Mouse (Mus musculus): Measurements from ENCODE around the gene Slc9a9. TPM values are rescaled to one million over a fixed set of nuclear protein-coding genes. Genes with fewer than 3 reads are reported as not detected.

Gene Slc9a9
- polyA plus RNA-seq, 1 experiment from 2014 or later, result 8.5 TPM

DNA sequence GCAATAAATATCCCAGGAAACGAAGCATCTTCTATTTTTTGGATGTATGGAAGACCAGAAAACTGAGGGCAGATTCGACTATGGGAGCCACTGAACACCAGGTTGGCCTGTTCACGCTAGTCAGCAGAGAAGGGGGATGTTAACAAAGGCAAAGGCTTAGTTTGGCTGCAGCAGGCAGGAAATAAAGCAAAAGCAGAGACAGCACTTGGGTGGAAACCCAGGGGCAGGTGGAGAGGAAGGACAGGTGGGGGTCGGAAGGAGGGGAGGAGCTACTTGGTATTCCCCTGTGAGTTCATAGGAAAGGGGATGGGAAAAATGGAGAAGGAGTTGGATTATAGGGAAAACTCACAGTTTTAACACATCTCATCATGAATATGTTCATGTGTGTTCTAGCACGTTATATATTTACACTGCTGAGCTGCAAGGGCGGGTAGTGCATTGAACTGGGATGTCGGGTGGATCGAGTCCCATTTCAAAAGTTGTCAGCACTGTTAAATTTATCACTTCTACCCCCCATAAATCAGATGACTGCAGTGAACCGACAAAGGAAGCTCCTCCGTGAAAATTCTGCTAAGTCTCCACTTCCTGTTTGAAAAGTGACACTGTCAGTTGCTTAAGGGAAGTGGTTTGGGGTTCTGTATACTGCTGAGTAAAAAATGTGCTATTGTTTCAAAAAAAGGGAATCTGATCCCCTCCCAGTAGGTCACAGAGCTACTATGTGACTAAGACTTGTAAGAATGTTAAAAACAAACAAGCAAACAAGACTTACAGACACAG, 21.8 kb downstream of the Slc9a9 start:
- Histone ChIP-seq H3K4me2 (ENCODE audit: low read depth, low read length) (no peak overlapping the region), H3K4me3 (ENCODE audit: low read depth, low read length) (no peak overlapping the region), H3K27ac (ENCODE audit: low read depth, low read length) (no peak overlapping the region), H3K9ac (replicated peaks; ENCODE audit: low read depth, low read length) (no peak overlapping the region), H3K9me3 (ENCODE audit: control insufficient read depth, low read length) (no peaks in the 10 kb centered on the region), H3K27me3 (ENCODE audit: control insufficient read depth, insufficient read depth, low read length) (no peaks in the 10 kb centered on the region), H3K36me3 (ENCODE audit: control insufficient read depth, insufficient read depth, low read length) (no peaks in the 10 kb centered on the region), H3K4me1 (ENCODE audit: control insufficient read depth, insufficient read depth, low read length) (no peaks in the 10 kb centered on the region)
- WGBS, result 32% methylated on average over 10 of the region's 10 CpGs
- ATAC-seq (ENCODE audit: low read depth), result no peak

DNA sequence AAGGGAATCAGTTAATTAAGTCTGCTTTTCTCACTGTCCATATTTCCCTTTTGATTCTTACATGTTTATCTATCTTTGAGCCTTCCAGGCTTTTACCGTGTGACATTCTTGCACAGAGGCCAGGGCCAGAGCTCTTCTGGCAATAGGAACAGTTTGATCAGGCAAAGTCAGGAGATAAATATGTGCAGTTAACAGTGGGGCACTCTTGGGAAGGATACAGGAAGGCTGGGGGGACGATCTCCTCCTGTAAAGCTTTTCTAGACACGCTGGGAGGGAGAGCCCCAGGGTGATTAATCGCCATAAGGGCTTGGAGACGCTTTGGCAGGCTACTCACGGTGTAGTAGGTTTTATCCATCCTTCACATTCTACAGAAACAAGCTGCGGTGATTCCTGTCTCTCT, 22.4 kb downstream of the Slc9a9 start:
- Histone ChIP-seq H3K4me1 (ENCODE audit: control insufficient read depth, insufficient read depth, low read length) (no peaks in the 10 kb centered on the region), H3K4me2 (ENCODE audit: low read depth, low read length) (no peak overlapping the region), H3K27me3 (ENCODE audit: control insufficient read depth, insufficient read depth, low read length) (no peaks in the 10 kb centered on the region), H3K4me3 (ENCODE audit: low read depth, low read length) (no peak overlapping the region), H3K9me3 (ENCODE audit: control insufficient read depth, low read length) (no peaks in the 10 kb centered on the region), H3K27ac (ENCODE audit: low read depth, low read length) (no peak overlapping the region), H3K9ac (replicated peaks; ENCODE audit: low read depth, low read length) (no peak overlapping the region), H3K36me3 (ENCODE audit: control insufficient read depth, insufficient read depth, low read length) (no peaks in the 10 kb centered on the region)
- ATAC-seq (ENCODE audit: low read depth), result no peak
- 31% methylated on average over 7 of the region's 7 CpGs for WGBS

DNA sequence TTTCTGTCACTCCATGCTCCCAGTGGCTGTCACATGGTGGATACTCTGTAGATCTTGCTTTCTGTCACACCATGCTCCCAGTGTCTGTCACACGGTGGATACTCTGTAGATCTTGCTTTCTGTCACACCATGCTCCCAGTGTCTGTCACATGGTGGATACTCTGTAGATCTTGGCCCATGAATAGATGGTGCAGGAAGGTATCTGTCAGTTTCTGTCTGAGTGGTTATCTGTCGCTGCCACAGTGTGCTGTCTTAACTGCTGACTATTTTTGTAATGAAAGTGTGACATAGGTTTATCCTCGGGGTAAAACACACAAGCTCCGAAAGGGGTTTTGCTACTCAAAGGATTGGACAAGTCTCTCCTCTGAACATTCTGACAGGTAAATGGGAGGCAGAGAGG, 24.5 kb downstream of the Slc9a9 start:
- no peak overlapping the region for H3K9ac ChIP-seq (replicated peaks; ENCODE audit: low read depth, low read length)
- ATAC-seq (ENCODE audit: low read depth), result no peak
- H3K27ac ChIP-seq (ENCODE audit: low read depth, low read length), result no peak overlapping the region
- no peaks in the 10 kb centered on the region for H3K4me1 ChIP-seq (ENCODE audit: control insufficient read depth, insufficient read depth, low read length)
- H3K4me2 ChIP-seq (ENCODE audit: low read depth, low read length), result no peak overlapping the region
- no peaks in the 10 kb centered on the region for H3K9me3 ChIP-seq (ENCODE audit: control insufficient read depth, low read length)
- H3K27me3 ChIP-seq (ENCODE audit: control insufficient read depth, insufficient read depth, low read length), result no peaks in the 10 kb centered on the region
- WGBS, result 94% methylated on average over 4 of the region's 4 CpGs
- H3K4me3 ChIP-seq (ENCODE audit: low read depth, low read length), result no peak overlapping the region
- no peaks in the 10 kb centered on the region for H3K36me3 ChIP-seq (ENCODE audit: control insufficient read depth, insufficient read depth, low read length)

DNA sequence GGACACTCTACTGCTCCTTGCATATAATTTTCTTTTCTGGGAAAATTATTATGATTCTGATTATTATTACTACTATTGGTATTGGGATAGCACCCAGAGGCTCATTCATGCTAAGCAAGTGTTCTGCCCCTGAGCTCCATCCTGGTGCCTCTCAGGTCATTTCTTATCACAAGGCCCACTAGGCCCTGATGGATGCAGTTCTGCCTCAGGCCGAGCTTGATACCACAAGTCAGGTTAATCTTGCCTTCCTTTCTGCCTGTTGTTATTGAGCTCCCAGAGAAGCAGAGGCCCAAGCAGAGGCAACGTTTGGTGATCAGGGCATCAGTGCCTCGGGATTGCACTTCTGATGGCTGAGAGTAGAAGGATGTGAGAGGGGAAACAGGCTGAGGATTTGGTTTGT, 25.3 kb downstream of the Slc9a9 start:
- Histone ChIP-seq H3K9ac (replicated peaks; ENCODE audit: low read depth, low read length) (no peak overlapping the region), H3K9me3 (ENCODE audit: control insufficient read depth, low read length) (no peaks in the 10 kb centered on the region), H3K4me1 (ENCODE audit: control insufficient read depth, insufficient read depth, low read length) (no peaks in the 10 kb centered on the region), H3K36me3 (ENCODE audit: control insufficient read depth, insufficient read depth, low read length) (no peaks in the 10 kb centered on the region), H3K4me2 (ENCODE audit: low read depth, low read length) (no peak overlapping the region), H3K27ac (ENCODE audit: low read depth, low read length) (no peak overlapping the region), H3K4me3 (ENCODE audit: low read depth, low read length) (no peak overlapping the region), H3K27me3 (ENCODE audit: control insufficient read depth, insufficient read depth, low read length) (no peaks in the 10 kb centered on the region)
- no peak for ATAC-seq (ENCODE audit: low read depth)
- 86% methylated on average over 3 of the region's 3 CpGs for WGBS

DNA sequence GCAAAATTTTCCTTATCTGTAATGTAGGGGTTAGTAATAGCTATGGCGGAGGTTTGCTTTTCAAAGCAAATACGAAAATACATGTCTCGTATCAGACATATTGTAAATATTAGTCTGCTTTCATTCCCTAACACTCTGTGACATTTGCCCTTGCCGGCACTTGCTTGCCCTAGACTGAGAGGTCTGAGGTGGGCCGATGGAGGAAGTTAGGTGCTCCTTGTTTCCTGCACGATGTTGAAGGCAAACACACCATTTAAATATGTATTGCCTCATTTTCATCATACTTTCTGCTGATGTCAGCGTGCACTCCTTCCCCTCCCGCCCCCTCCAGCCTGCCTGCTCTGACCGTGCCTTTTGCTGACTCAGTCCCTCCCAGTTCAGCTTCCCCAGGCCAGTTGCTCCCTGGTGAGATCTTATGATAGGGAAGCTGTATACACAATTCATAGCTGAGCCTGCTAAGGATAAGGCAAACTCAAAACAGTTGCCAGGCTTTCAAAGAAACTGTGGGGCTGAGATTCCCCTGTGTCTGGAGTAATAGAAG, 26.9 kb downstream of the Slc9a9 start:
- Histone ChIP-seq H3K4me1 (ENCODE audit: control insufficient read depth, insufficient read depth, low read length) (no peaks in the 10 kb centered on the region; the same call in none of the 2 replicates), H3K4me3 (ENCODE audit: low read depth, low read length) (no peak overlapping the region), H3K9me3 (ENCODE audit: control insufficient read depth, low read length) (no peaks in the 10 kb centered on the region), H3K27me3 (ENCODE audit: control insufficient read depth, insufficient read depth, low read length) (no peaks in the 10 kb centered on the region), H3K27ac (ENCODE audit: low read depth, low read length) (no peak overlapping the region), H3K9ac (replicated peaks; ENCODE audit: low read depth, low read length) (no peak overlapping the region), H3K36me3 (ENCODE audit: control insufficient read depth, insufficient read depth, low read length) (no peaks in the 10 kb centered on the region), H3K4me2 (ENCODE audit: low read depth, low read length) (no peak overlapping the region)
- ATAC-seq (ENCODE audit: low read depth), result no peak
- 75% methylated on average over 9 of the region's 9 CpGs for WGBS

DNA sequence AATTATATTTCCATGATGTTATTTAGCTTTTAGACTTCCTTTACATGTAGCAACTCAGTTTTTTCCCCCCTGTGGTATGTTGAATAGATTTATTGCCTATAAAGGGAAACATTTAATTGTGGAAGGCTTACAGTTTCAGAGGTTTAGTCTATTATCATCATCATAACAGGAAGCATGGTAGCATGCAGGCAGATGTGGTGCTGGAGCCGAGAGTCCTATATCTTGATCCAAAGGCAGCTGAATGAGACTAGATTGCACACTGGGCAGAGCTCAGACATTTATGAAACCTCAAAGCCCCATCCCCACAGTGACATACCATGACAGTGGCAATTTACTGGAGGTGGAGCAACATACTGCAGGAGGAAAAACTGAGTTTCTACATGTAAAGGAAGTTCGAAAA, 28.5 kb downstream of the Slc9a9 start:
- no peaks in the 10 kb centered on the region; the same call in none of the 2 replicates for H3K4me1 ChIP-seq (ENCODE audit: control insufficient read depth, insufficient read depth, low read length)
- H3K4me3 ChIP-seq (ENCODE audit: low read depth, low read length), result no peak overlapping the region
- H3K4me2 ChIP-seq (ENCODE audit: low read depth, low read length), result no peak overlapping the region
- H3K27ac ChIP-seq (ENCODE audit: low read depth, low read length), result no peak overlapping the region
- H3K36me3 ChIP-seq (ENCODE audit: control insufficient read depth, insufficient read depth, low read length), result no peaks in the 10 kb centered on the region
- WGBS, result 87% methylated on average over 2 of the region's 2 CpGs
- H3K27me3 ChIP-seq (ENCODE audit: control insufficient read depth, insufficient read depth, low read length), result no peaks in the 10 kb centered on the region
- no peak for ATAC-seq (ENCODE audit: low read depth)
- no peak overlapping the region for H3K9ac ChIP-seq (replicated peaks; ENCODE audit: low read depth, low read length)
- no peaks in the 10 kb centered on the region for H3K9me3 ChIP-seq (ENCODE audit: control insufficient read depth, low read length)

DNA sequence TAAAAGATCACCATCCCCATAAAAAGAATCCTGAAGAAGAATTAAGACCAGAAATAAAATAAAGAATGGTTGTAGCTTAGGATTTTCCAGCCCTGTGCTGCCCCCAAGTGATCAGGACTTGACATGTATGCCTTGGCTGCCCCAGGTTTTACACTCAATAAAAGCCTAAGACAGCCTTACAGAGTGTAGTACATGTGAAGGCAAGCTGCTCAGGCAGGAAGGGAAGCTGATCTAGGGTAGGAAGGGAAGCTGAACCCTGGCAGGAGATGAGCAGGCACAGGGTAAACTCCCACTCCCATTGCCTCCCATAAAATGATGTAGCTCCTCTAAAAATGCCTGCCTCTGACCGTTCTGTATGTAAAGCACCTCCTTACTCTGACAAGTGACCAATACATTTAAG, 30.8 kb downstream of the Slc9a9 start:
- no peaks in the 10 kb centered on the region for H3K9me3 ChIP-seq (ENCODE audit: control insufficient read depth, low read length)
- 33% methylated on average over 1 of the region's 1 CpGs for WGBS
- no peak overlapping the region for H3K4me3 ChIP-seq (ENCODE audit: low read depth, low read length)
- no peaks in the 10 kb centered on the region; the same call in none of the 2 replicates for H3K4me1 ChIP-seq (ENCODE audit: control insufficient read depth, insufficient read depth, low read length)
- H3K36me3 ChIP-seq (ENCODE audit: control insufficient read depth, insufficient read depth, low read length), result no peaks in the 10 kb centered on the region
- H3K27ac ChIP-seq (ENCODE audit: low read depth, low read length), result 0 out of 2 replicates have a peak overlapping the region, but pooled peaks have one; percentile 3
- H3K27me3 ChIP-seq (ENCODE audit: control insufficient read depth, insufficient read depth, low read length), result no peaks in the 10 kb centered on the region
- H3K9ac ChIP-seq (replicated peaks; ENCODE audit: low read depth, low read length), result no peak overlapping the region
- no peak overlapping the region for H3K4me2 ChIP-seq (ENCODE audit: low read depth, low read length)
- ATAC-seq (ENCODE audit: low read depth), result peak; percentile 61

DNA sequence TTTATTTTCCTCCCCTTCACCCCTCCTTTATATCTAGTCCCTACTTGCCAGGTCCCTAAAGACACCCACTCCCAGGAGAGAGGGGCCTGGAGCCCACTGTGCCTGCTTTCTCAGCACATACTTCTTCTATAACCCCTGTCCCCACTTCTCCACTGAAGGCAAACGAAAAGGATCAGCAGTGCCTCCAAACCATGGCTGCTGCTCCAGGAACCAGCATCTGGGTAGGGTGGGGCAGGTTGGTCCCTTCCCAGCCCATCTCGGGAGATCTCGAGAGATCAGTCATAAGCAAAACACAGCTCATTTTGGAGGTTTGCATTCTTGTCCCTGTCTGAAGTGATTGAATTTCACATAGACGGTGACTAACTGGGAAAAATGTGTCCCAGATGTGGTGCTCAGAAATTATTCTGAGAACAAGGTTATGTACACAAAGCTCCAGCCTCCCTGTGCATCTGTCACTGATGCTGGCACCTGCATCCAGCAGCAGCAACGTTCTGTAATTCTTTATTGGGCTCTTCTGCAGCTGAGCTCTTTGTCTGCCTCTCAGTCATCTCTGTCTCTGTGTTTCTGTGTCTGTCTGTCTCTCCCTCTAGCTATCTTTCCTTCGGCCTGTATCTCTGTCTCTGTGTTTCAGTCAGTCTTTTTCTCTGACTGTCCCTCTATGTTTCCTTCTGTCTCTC, 31.6 kb downstream of the Slc9a9 start:
- Histone ChIP-seq H3K4me3 (ENCODE audit: low read depth, low read length) (no peak overlapping the region), H3K4me2 (ENCODE audit: low read depth, low read length) (no peak overlapping the region), H3K27me3 (ENCODE audit: control insufficient read depth, insufficient read depth, low read length) (no peaks in the 10 kb centered on the region), H3K36me3 (ENCODE audit: control insufficient read depth, insufficient read depth, low read length) (no peaks in the 10 kb centered on the region), H3K27ac (ENCODE audit: low read depth, low read length) (0 out of 2 replicates have a peak overlapping the region, but pooled peaks have one; percentile 2), H3K4me1 (ENCODE audit: control insufficient read depth, insufficient read depth, low read length) (no peaks in the 10 kb centered on the region; the same call in none of the 2 replicates), H3K9me3 (ENCODE audit: control insufficient read depth, low read length) (no peaks in the 10 kb centered on the region), H3K9ac (replicated peaks; ENCODE audit: low read depth, low read length) (no peak overlapping the region)
- ATAC-seq (ENCODE audit: low read depth), result peak; percentile 32
- WGBS, result 52% methylated on average over 6 of the region's 6 CpGs
